Mouse (Mus musculus) urinary bladder, adult 2 months (tissue): Measurements from ENCODE around the gene Zmiz2. TPM values are rescaled to one million over a fixed set of nuclear protein-coding genes. Genes with fewer than 3 reads are reported as not detected.
"Not testable (repeated sequence)": the region's sequence is repeated elsewhere in the genome, so short reads cannot be mapped to it uniquely, and the experiment has no call there.

ENCODE experiments used
- DNase-seq: peaks from one replicate; pipeline ENCODE4 v3.0.0; 2022; ENCODE audit warnings: low spot score
- polyA plus RNA-seq: library from polyadenylated mRNA; depleted of rRNA; stranded (reverse); fragments of >200 nt; gene quantifications from 2 replicates; pipeline ENCODE4 v1.2.3, GENCODE M21; 2012; rRNA removed

Zmiz2 gene
- polyA plus RNA-seq, result 12.4 and 33.6 TPM in 2 replicates

GRCm38 (mm10) chr11:6388726-6389413, at the start of gene Zmiz2:
Zmiz2 (plus strand) TSS chr11:6389074.
- peak; percentile 96 for DNase-seq

- no peak for DNase-seq
Observed at GRCm38 (mm10) chr11:6345956-6346355, 42.9 kb upstream of the Zmiz2 start.

- no peak for DNase-seq
Observed at GRCm38 (mm10) chr11:6346966-6347365, 41.9 kb upstream of the Zmiz2 start.

GRCm38 (mm10) chr11:6348681-6349200, 40.1 kb upstream of the Zmiz2 start:
- DNase-seq, result no peak

- no peak for DNase-seq
Observed at GRCm38 (mm10) chr11:6349586-6349985, 39.3 kb upstream of the Zmiz2 start.

GRCm38 (mm10) chr11:6355106-6355505, 33.8 kb upstream of the Zmiz2 start:
- no peak for DNase-seq

GRCm38 (mm10) chr11:6364581-6365275, 24.1 kb upstream of the Zmiz2 start:
- no peak for DNase-seq

- DNase-seq, result no peak
Observed at GRCm38 (mm10) chr11:6365885-6366284, 23.0 kb upstream of the Zmiz2 start.

GRCm38 (mm10) chr11:6366434-6366833, 22.4 kb upstream of the Zmiz2 start:
- DNase-seq, result no peak

- no peak for DNase-seq
Observed at GRCm38 (mm10) chr11:6367156-6367555, 21.7 kb upstream of the Zmiz2 start.

GRCm38 (mm10) chr11:6367986-6368385, 20.9 kb upstream of the Zmiz2 start:
- not testable (repeated sequence) for DNase-seq

GRCm38 (mm10) chr11:6371376-6372155, 17.3 kb upstream of the Zmiz2 start:
- DNase-seq, result no peak

GRCm38 (mm10) chr11:6372784-6373183, 16.1 kb upstream of the Zmiz2 start:
- no peak for DNase-seq

- DNase-seq, result no peak
Observed at GRCm38 (mm10) chr11:6380916-6381315, 8.0 kb upstream of the Zmiz2 start.

- DNase-seq, result no peak
Observed at GRCm38 (mm10) chr11:6388126-6388725, 648 bp upstream of the Zmiz2 start.

GRCm38 (mm10) chr11:6389483-6389921, 628 bp downstream of the Zmiz2 start:
- DNase-seq, result no peak

- DNase-seq, result no peak
Observed at GRCm38 (mm10) chr11:6390376-6391053, 1.6 kb downstream of the Zmiz2 start.

- no peak for DNase-seq
Observed at GRCm38 (mm10) chr11:6391516-6392276, 2.8 kb downstream of the Zmiz2 start.

- DNase-seq, result no peak
Observed at GRCm38 (mm10) chr11:6392857-6393256, 4.0 kb downstream of the Zmiz2 start.

- no peak for DNase-seq
Observed at GRCm38 (mm10) chr11:6393866-6394265, 5.0 kb downstream of the Zmiz2 start.
